Mouse (Mus musculus) fat pad, adult 2 months (tissue): Measurements from ENCODE around the gene Tbc1d30.

ENCODE experiments used
- DNase-seq: peaks from one replicate; pipeline ENCODE4 v3.0.0-alpha.2; 2011; ENCODE audit warnings: low read depth, low spot score; ENCODE audit errors: extremely low read depth

Tbc1d30 gene

GRCm38 (mm10) chr10:121235167-121235824 lies 115.8 kb downstream of the Tbc1d30 start:
- DNase-seq: no peak

- no peak for DNase-seq
Observed at GRCm38 (mm10) chr10:121234476-121234875, 116.6 kb downstream of the Tbc1d30 start.

DNA sequence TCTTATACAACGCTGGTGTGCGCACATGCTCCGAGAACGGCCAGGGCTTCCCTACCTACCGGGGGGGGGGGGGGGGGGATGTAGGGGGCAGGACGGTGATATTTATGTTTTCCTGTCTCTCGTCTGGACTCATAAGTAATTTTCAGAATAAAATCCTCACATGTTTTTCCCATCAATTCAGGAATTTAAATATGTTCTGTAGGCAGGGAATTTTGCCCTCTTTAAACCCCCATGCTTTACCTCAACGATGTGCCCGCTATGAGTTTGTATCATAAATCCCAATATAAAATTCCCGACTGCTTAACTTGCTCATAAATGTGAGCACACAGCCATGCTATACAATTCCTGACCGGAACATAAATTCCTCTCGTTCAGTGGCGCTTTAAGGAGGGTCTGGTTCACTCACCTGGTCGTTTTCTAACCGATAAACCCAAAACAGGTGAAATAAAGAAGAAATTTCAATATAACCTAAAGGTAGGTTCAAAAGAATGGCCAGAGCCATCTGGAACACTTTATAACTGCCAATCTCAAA lies 122.6 kb downstream of the Tbc1d30 start:
- DNase-seq: no peak

DNA sequence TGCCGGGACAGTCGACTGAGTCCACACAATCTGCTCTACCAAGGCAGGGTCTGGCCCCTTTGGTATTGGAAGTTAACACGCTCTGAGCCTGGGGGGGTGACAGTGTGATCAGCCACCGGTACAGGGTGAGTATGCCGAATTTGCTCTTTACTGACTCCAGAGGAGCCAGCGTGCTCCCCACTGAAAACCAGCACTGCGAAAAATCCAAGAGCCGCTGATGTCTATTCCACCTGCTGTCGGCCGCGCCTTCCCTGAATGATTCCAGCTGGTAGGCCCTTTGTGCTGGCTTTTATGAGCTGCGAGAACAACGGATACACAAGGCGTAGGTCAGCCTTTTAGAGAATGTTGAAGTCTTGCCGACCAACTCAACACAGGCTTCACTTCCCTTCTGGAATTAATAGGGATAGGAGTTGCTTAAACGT lies 123.1 kb downstream of the Tbc1d30 start:
- no peak for DNase-seq

GRCm38 (mm10) chr10:121227403-121227802 lies 123.7 kb downstream of the Tbc1d30 start:
- no peak for DNase-seq

GRCm38 (mm10) chr10:121225636-121226035 lies 125.4 kb downstream of the Tbc1d30 start:
- no peak for DNase-seq

- DNase-seq: no peak
Observed at GRCm38 (mm10) chr10:121222881-121223280, 128.2 kb downstream of the Tbc1d30 start.

DNA sequence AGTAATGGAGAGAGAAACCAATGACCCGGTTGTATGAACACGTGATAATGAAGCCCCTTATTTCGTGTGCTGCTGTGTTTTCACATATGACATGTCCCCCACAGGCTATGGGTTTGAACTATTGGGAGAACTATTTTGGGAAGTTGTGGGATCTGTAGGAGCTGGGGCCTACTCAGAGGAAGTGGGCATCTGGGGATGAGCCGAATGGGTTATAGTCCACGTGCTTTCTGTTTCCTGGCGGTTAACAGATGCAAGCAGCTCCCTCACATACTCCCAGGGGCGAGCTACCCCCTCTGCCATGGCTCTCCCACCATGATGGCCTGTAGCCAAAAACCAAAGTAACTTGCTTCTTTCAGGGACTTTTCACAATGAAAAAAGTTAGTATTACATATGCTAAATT lies 132.5 kb downstream of the Tbc1d30 start:
- DNase-seq: no peak

GRCm38 (mm10) chr10:121216804-121217203 lies 134.3 kb downstream of the Tbc1d30 start:
- DNase-seq: no peak
